Mouse (Mus musculus) liver, embryonic 14.5 days (tissue): ENCODE data around the gene Ercc6. TPM values are rescaled to one million over a fixed set of nuclear protein-coding genes. Genes with fewer than 3 reads are reported as not detected.

Experiments used
- ATAC-seq: fragments of 200-750 bp; cut with Nextera tagmentation; 2 replicates; pipeline ENCODE4 v1.8.0; 2017; ENCODE audit warnings: moderate number of reproducible peaks, mild to moderate bottlenecking, moderate library complexity; ENCODE audit not compliant: insufficient read depth
- DNase-seq, 3 experiments: peaks; one replicate each; pipeline ENCODE4 v3.0.0-alpha.2; 2012 to 2013; ENCODE audit warnings: low read depth in 3 of 3, low spot score in 3 of 3
- H3K27ac ChIP-seq: fragments of 300-500 bp; sonication (generic); 2 replicates; pipeline ENCODE4 v1.5.1; 2014; ENCODE audit warnings: moderate library complexity, mild to moderate bottlenecking, control low read depth, inconsistent platforms
- H3K27me3 ChIP-seq: fragments of 300-500 bp; sonication (generic); 2 replicates; pipeline ENCODE4 v1.6.1; 2014; ENCODE audit warnings: mild to moderate bottlenecking, low read length, moderate library complexity; ENCODE audit not compliant: control insufficient read depth, insufficient read depth
- H3K36me3 ChIP-seq: fragments of 300-500 bp; sonication (generic); replicated peaks from 2 replicates; pipeline ENCODE4 v1.6.1; 2014; ENCODE audit warnings: low read depth; ENCODE audit not compliant: control insufficient read depth, insufficient read depth
- H3K4me1 ChIP-seq, 2 experiments: fragments of 200-500 bp in 1 of 2; fragments of 300-500 bp in 1 of 2; sonication (generic) in 1 of 2; replicated peaks; 2 replicates each; pipeline ENCODE4 v1.6.1; 2012 to 2014; ENCODE audit warnings: antibody characterized with exemption in 1 of 2, inconsistent platforms in 1 of 2, low read length in 1 of 2; ENCODE audit not compliant: control insufficient read depth in 2 of 2, insufficient read depth in 2 of 2
- H3K4me2 ChIP-seq: fragments of 300-500 bp; sonication (generic); 2 replicates; pipeline ENCODE4 v1.6.1; 2014; ENCODE audit warnings: low read depth, mild to moderate bottlenecking, control low read depth, moderate library complexity
- H3K4me3 ChIP-seq, 2 experiments: fragments of 200-500 bp in 1 of 2; fragments of 300-500 bp in 1 of 2; sonication (generic) in 1 of 2; 2 replicates each; pipeline ENCODE4 v1.5.1; 2012 to 2014; ENCODE audit warnings: low read depth in 2 of 2, low read length in 2 of 2, mild to moderate bottlenecking in 2 of 2, control low read depth in 1 of 2, inconsistent platforms in 1 of 2, moderate library complexity in 1 of 2; ENCODE audit not compliant: insufficient read depth in 1 of 2
- H3K9ac ChIP-seq: fragments of 300-500 bp; sonication (generic); replicated peaks from 2 replicates; pipeline ENCODE4 v1.6.1; 2014; ENCODE audit warnings: mild to moderate bottlenecking, control low read depth, moderate library complexity
- H3K9me3 ChIP-seq: fragments of 300-500 bp; sonication (generic); 2 replicates; pipeline ENCODE4 v1.6.1; 2016; ENCODE audit warnings: low read length, mixed read lengths; ENCODE audit not compliant: control insufficient read depth
- CTCF ChIP-seq: IDR thresholded peaks from 2 replicates; pipeline ENCODE4 v1.5.1; 2016; ENCODE audit warnings: antibody characterized with exemption, low read depth, control low read depth
- EP300 ChIP-seq: IDR thresholded peaks from 2 replicates; pipeline ENCODE4 v1.6.1; 2016; ENCODE audit warnings: antibody characterized with exemption, low read depth
- WGBS: fragments of 180-500 bp; shearing (Covaris S2); extraction: QIAGEN DNeasy Blood & Tissue Kit; methylation state at CpG from one replicate; pipeline ENCODE4 v1.1.7; 2014; ENCODE audit not compliant: insufficient replicate concordance; 5-methylcytosine and 5-hydroxymethylcytosine counted together
- polyA plus RNA-seq, 2 experiments: library from polyadenylated mRNA; depleted of rRNA in 1 of 2; stranded (reverse) in 1 of 2; unstranded in 1 of 2; fragments of >200 nt; fragmentation: Nextera tagmentation in 1 of 2; extraction: Ambion mirVana in 1 of 2; gene quantifications; 2 replicates each; pipeline versions ENCODE4 v1.2.1 to v1.2.3; 2012 to 2014

Gene Ercc6
- polyA plus RNA-seq, 2 experiments = 3.4 to 6.5 TPM

GRCm38 (mm10) chr14:32617253-32617652 is 103.9 kb downstream of the Ercc6 start:
- H3K4me1 ChIP-seq = no peaks in the 10 kb centered on the region
- no peak for DNase-seq
- H3K36me3 ChIP-seq = no peaks in the 10 kb centered on the region
- no peak overlapping the region for H3K4me2 ChIP-seq
- H3K4me3 ChIP-seq = no peak overlapping the region
- no peak overlapping the region for H3K9ac ChIP-seq
- no peak overlapping the region for H3K27ac ChIP-seq
- no peak for ATAC-seq
- H3K9me3 ChIP-seq = no peaks in the 10 kb centered on the region
- TF ChIP-seq CTCF = no peak
- TF ChIP-seq EP300 = no peak
- WGBS = 49% methylated on average over 5 of the region's 5 CpGs
- H3K27me3 ChIP-seq = no peaks in the 10 kb centered on the region

GRCm38 (mm10) chr14:32624245-32624644 is 110.9 kb downstream of the Ercc6 start:
- TF ChIP-seq EP300 = no peak
- TF ChIP-seq CTCF = no peak
- 0% methylated on average over 3 of the region's 3 CpGs for WGBS
- H3K9ac ChIP-seq = no peak overlapping the region
- no peak overlapping the region for H3K27ac ChIP-seq
- ATAC-seq = no peak
- no peak overlapping the region for H3K4me3 ChIP-seq
- no peaks in the 10 kb centered on the region for H3K27me3 ChIP-seq
- H3K9me3 ChIP-seq = no peaks in the 10 kb centered on the region
- H3K4me2 ChIP-seq = no peak overlapping the region
- DNase-seq = no peak
- no peaks in the 10 kb centered on the region for H3K36me3 ChIP-seq
- H3K4me1 ChIP-seq = no peaks in the 10 kb centered on the region

GRCm38 (mm10) chr14:32624811-32625210 is 111.5 kb downstream of the Ercc6 start:
- ATAC-seq (no peak), DNase-seq (no peak)
- Histone ChIP-seq H3K9ac (no peak overlapping the region), H3K27me3 (no peaks in the 10 kb centered on the region), H3K4me3 (no peak overlapping the region), H3K4me2 (no peak overlapping the region), H3K9me3 (no peaks in the 10 kb centered on the region), H3K27ac (no peak overlapping the region), H3K36me3 (no peaks in the 10 kb centered on the region), H3K4me1 (no peaks in the 10 kb centered on the region)
- TF ChIP-seq CTCF (no peak), EP300 (no peak)
- WGBS = 53% methylated on average over 7 of the region's 7 CpGs

- WGBS = 30% methylated on average over 2 of the region's 2 CpGs
- Histone ChIP-seq H3K4me3 (no peak overlapping the region), H3K4me2 (no peak overlapping the region), H3K27ac (no peak overlapping the region), H3K9ac (no peak overlapping the region), H3K36me3 (no peaks in the 10 kb centered on the region), H3K9me3 (no peaks in the 10 kb centered on the region), H3K4me1 (no peaks in the 10 kb centered on the region), H3K27me3 (no peaks in the 10 kb centered on the region)
- DNase-seq (no peak), ATAC-seq (no peak)
- no peak for TF ChIP-seq CTCF
- no peak for TF ChIP-seq EP300
Observed at GRCm38 (mm10) chr14:32627271-32627670, 114.0 kb downstream of the Ercc6 start.

- Histone ChIP-seq H3K27ac (no peak overlapping the region), H3K36me3 (no peaks in the 10 kb centered on the region), H3K4me1 (no peaks in the 10 kb centered on the region), H3K4me3 (no peak overlapping the region), H3K9ac (no peak overlapping the region), H3K9me3 (no peaks in the 10 kb centered on the region), H3K4me2 (no peak overlapping the region), H3K27me3 (no peaks in the 10 kb centered on the region)
- TF ChIP-seq EP300 (no peak), CTCF (peak; percentile 35)
- WGBS = 24% methylated on average over 10 of the region's 10 CpGs
- ATAC-seq (no peak), DNase-seq (no peak)
Observed at GRCm38 (mm10) chr14:32628584-32628983, 115.3 kb downstream of the Ercc6 start.

Other genes with a start within 250 kb of the Ercc6 start
- 0.39 and 0.41 TPM in 2 replicates for gene Ogdhl, start 191.5 kb upstream of the Ercc6 start, polyA plus RNA-seq (2012; rRNA removed)
- 0.58 and 1.0 TPM in 2 replicates for gene Ogdhl, start 191.5 kb upstream of the Ercc6 start, polyA plus RNA-seq (2014; fragmentation: Nextera tagmentation; extraction: Ambion mirVana)
- not detected in 2 replicates for gene 1700024G13Rik, start 125.1 kb upstream of the Ercc6 start, polyA plus RNA-seq (2012; rRNA removed)
- not detected in 2 replicates for gene 1700024G13Rik, start 125.1 kb upstream of the Ercc6 start, polyA plus RNA-seq (2014; fragmentation: Nextera tagmentation; extraction: Ambion mirVana)
- not detected in 2 replicates for gene Slc18a3, start 48.7 kb upstream of the Ercc6 start, polyA plus RNA-seq (2012; rRNA removed)
- not detected in 2 replicates for gene Slc18a3, start 48.7 kb upstream of the Ercc6 start, polyA plus RNA-seq (2014; fragmentation: Nextera tagmentation; extraction: Ambion mirVana)
- gene Chat, start 47.5 kb upstream of the Ercc6 start, polyA plus RNA-seq (2012; rRNA removed) = not detected in 2 replicates
- not detected in 2 replicates for gene Chat, start 47.5 kb upstream of the Ercc6 start, polyA plus RNA-seq (2014; fragmentation: Nextera tagmentation; extraction: Ambion mirVana)
- not detected in 2 replicates for gene Prrxl1, start 85.9 kb downstream of the Ercc6 start, polyA plus RNA-seq (2012; rRNA removed)
- not detected in 2 replicates for gene Prrxl1, start 85.9 kb downstream of the Ercc6 start, polyA plus RNA-seq (2014; fragmentation: Nextera tagmentation; extraction: Ambion mirVana)
- not detected in 2 replicates for gene 3425401B19Rik, start 171.8 kb downstream of the Ercc6 start, polyA plus RNA-seq (2012; rRNA removed)
- not detected in 2 replicates for gene 3425401B19Rik, start 171.8 kb downstream of the Ercc6 start, polyA plus RNA-seq (2014; fragmentation: Nextera tagmentation; extraction: Ambion mirVana)